Mouse (Mus musculus): ENCODE results near the gene Rab11fip2. TPM values are rescaled to one million over a fixed set of nuclear protein-coding genes. Genes with fewer than 3 reads are reported as not detected.

Rab11fip2 gene
- polyA plus RNA-seq (2021; fragmentation: Nextera tagmentation), result 5.6 and 8.0 TPM in 2 replicates
- long read RNA-seq, experiment 1, partial matches to known transcripts, result 7 of 14 reads
- long read RNA-seq, experiment 1, other reads (novel, unspliced or antisense), result 7 of 14 reads
- long read RNA-seq, experiment 2, partial matches to known transcripts, result 0 of 6 reads
- long read RNA-seq, experiment 2, other reads (novel, unspliced or antisense), result 6 of 6 reads

GRCm38 (mm10) chr19:59943322-59943871 is at the start of gene Rab11fip2:
Gene Rab11fip2 (minus strand): TSS chr19:59943654.

